Mouse (Mus musculus) ES-Bruce4 (cell line): ENCODE results near the gene Eps15l1.

Experiments used
- CTCF ChIP-seq: IDR thresholded peaks from one replicate; pipeline ENCODE4 v1.8.1; 2011; ENCODE audit warnings: low read depth, low read length
- EP300 ChIP-seq: IDR thresholded peaks from 2 replicates; pipeline ENCODE4 v1.6.1; 2011; ENCODE audit warnings: low read depth, low read length; ENCODE audit not compliant: insufficient read depth
- POLR2A ChIP-seq: IDR thresholded peaks from one replicate; pipeline ENCODE4 v1.8.1; 2011; ENCODE audit warnings: low read length; ENCODE audit not compliant: insufficient read depth

DNA sequence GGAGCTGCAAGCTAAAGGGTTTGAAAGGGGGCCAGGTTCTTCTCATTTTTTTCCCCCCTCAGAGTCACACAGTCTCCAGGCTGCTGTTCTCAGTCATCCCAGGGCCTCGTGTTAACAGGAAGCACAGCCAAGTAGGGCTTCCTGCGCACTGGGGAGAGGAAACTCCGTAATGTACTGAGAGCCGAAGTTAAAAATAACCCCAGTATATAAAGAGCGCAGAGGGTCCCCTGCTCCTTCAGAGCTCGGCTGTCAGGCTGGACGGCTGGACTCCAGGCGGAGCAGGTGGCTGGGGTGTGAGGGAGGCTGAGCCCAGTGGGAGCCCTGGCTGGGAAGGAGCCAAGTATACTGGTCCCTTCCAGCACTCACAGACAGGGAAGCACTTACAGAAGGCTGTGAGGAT lies 125.6 kb downstream of the Eps15l1 start:
- no peak for TF ChIP-seq CTCF
- no peak for TF ChIP-seq POLR2A
- TF ChIP-seq EP300 = no peak
